Mouse (Mus musculus) E14TG2a.4 (cell line): ENCODE measurements around the gene Prdm1.

ENCODE experiments used
- CTCF ChIP-seq: conservative IDR thresholded peaks from 2 replicates; pipeline ENCODE4 v1.5.1; 2014; ENCODE audit warnings: low read length
- NANOG ChIP-seq: IDR thresholded peaks from 2 replicates; pipeline ENCODE4 v1.6.1; 2014; ENCODE audit warnings: borderline replicate concordance, low read length, mixed read lengths
- POU5F1 ChIP-seq: IDR thresholded peaks from 2 replicates; pipeline ENCODE4 v1.6.1; 2014; ENCODE audit warnings: low read length, borderline replicate concordance

DNA sequence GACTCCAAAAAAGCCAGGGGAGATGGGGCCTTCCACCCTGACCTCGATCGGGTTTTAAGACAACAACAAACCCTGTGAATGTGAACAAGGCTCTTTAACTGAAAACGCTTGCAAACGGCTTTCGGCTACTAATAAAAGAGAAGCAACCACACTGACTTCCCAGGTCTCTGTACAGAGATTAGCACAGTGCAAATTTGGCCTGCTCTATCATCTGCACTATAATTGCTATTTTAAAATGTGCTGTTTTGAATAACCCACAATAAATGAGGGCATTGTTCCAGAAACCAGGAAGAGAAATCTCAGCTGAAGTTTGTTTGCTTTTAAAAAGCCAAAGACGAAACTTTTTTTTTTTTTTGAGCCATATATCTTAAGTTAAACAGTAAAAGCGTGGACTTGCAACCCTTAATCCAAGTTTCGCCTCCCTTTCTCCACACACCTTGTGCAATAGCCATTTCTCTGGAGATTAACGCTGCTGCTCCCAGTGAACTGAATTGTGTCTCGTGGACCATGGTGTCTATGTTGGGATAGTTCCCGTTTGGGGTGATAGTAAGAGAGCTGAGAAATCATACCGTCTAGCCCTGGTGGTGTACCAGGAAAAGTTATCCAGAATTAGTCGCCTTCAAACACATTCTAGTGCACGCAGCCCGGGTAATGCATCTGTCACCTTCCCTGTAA, 34.3 kb downstream of the Prdm1 start:
- no peak for TF ChIP-seq CTCF
- TF ChIP-seq NANOG: no peak
- TF ChIP-seq POU5F1: no peak
